Mouse (Mus musculus) limb, embryonic 11.5 days (tissue): ENCODE measurements around the gene Rad50. TPM values are rescaled to one million over a fixed set of nuclear protein-coding genes. Genes with fewer than 3 reads are reported as not detected.

ENCODE experiments used
- ATAC-seq: fragments of 200-750 bp; cut with Nextera tagmentation; 2 replicates; pipeline ENCODE4 v1.8.0; 2017; ENCODE audit warnings: low read depth; ENCODE audit not compliant: insufficient number of reproducible peaks, low FRiP score, low TSS enrichment
- DNase-seq: peaks from one replicate; pipeline ENCODE4 v3.0.0-alpha.2; 2015; ENCODE audit warnings: low spot score
- H3K27ac ChIP-seq: fragments of 300-500 bp; sonication (generic); replicated peaks from 2 replicates; pipeline ENCODE4 v1.5.1; 2014; ENCODE audit warnings: low read depth, mild to moderate bottlenecking, low read length
- H3K27me3 ChIP-seq: fragments of 300-500 bp; sonication (generic); 2 replicates; pipeline ENCODE4 v1.6.1; 2014; ENCODE audit warnings: mild to moderate bottlenecking, low read length, mixed read lengths; ENCODE audit not compliant: control insufficient read depth, insufficient read depth
- H3K36me3 ChIP-seq: fragments of 300-500 bp; sonication (generic); 2 replicates; pipeline ENCODE4 v1.6.1; 2014; ENCODE audit warnings: mild to moderate bottlenecking, low read length, moderate library complexity, mixed read lengths; ENCODE audit not compliant: control insufficient read depth, insufficient read depth
- H3K4me1 ChIP-seq: fragments of 300-500 bp; sonication (generic); 2 replicates; pipeline ENCODE4 v1.6.1; 2014; ENCODE audit warnings: low read length, mixed read lengths; ENCODE audit not compliant: control insufficient read depth, insufficient read depth
- H3K4me2 ChIP-seq: fragments of 300-500 bp; sonication (generic); 2 replicates; pipeline ENCODE4 v1.6.1; 2014; ENCODE audit warnings: low read depth, mild to moderate bottlenecking, moderate library complexity; ENCODE audit not compliant: severe bottlenecking
- H3K4me3 ChIP-seq: fragments of 300-500 bp; sonication (generic); 2 replicates; pipeline ENCODE4 v1.5.1; 2014; ENCODE audit warnings: low read depth, low read length
- H3K9ac ChIP-seq: fragments of 300-500 bp; sonication (generic); 2 replicates; pipeline ENCODE4 v1.6.1; 2014; ENCODE audit warnings: mild to moderate bottlenecking, low read length
- H3K9me3 ChIP-seq: fragments of 300-500 bp; sonication (generic); 2 replicates; pipeline ENCODE4 v1.6.1; 2016; ENCODE audit warnings: low read length; ENCODE audit not compliant: control insufficient read depth
- WGBS: fragments of 180-500 bp; shearing (Covaris S2); extraction: QIAGEN DNeasy Blood & Tissue Kit; methylation state at CpG from one replicate; pipeline ENCODE4 v1.1.7; 2014; 5-methylcytosine and 5-hydroxymethylcytosine counted together
- polyA plus RNA-seq: library from polyadenylated mRNA; unstranded; fragments of >200 nt; fragmentation: Nextera tagmentation; extraction: Ambion mirVana; gene quantifications from 2 replicates; pipeline ENCODE4 v1.2.1, GENCODE M21; 2014

Gene Rad50
- polyA plus RNA-seq, 1 experiment from 2014 or later, result 26.4 TPM

GRCm38 (mm10) chr11:53615575-53615974, 91.5 kb downstream of the Rad50 start:
- Histone ChIP-seq H3K9ac (no peak overlapping the region), H3K36me3 (no peaks in the 10 kb centered on the region), H3K4me2 (no peak overlapping the region), H3K27ac (no peak overlapping the region), H3K9me3 (no peaks in the 10 kb centered on the region), H3K4me1 (no peaks in the 10 kb centered on the region), H3K4me3 (no peak overlapping the region), H3K27me3 (no peaks in the 10 kb centered on the region)
- WGBS, result 94% methylated on average over 8 of the region's 8 CpGs
- ATAC-seq, result no peak
- no peak for DNase-seq

- Histone ChIP-seq H3K27ac (no peak overlapping the region), H3K27me3 (no peaks in the 10 kb centered on the region), H3K9me3 (no peaks in the 10 kb centered on the region), H3K4me1 (no peaks in the 10 kb centered on the region), H3K9ac (no peak overlapping the region), H3K4me3 (no peak overlapping the region), H3K4me2 (no peak overlapping the region), H3K36me3 (no peaks in the 10 kb centered on the region)
- ATAC-seq (no peak), DNase-seq (no peak)
- WGBS, result 72% methylated on average over 6 of the region's 6 CpGs
Measured at GRCm38 (mm10) chr11:53615172-53615571, 91.9 kb downstream of the Rad50 start.

- H3K27me3 ChIP-seq, result no peaks in the 10 kb centered on the region
- no peak overlapping the region for H3K4me2 ChIP-seq
- no peaks in the 10 kb centered on the region for H3K4me1 ChIP-seq
- no peak overlapping the region for H3K9ac ChIP-seq
- no peaks in the 10 kb centered on the region for H3K36me3 ChIP-seq
- H3K27ac ChIP-seq, result no peak overlapping the region
- ATAC-seq (no peak), DNase-seq (no peak)
- WGBS, result 83% methylated on average over 3 of the region's 3 CpGs
- H3K4me3 ChIP-seq, result no peak overlapping the region
- H3K9me3 ChIP-seq, result no peaks in the 10 kb centered on the region
Measured at GRCm38 (mm10) chr11:53609672-53610071, 97.4 kb downstream of the Rad50 start.

- no peaks in the 10 kb centered on the region for H3K27me3 ChIP-seq
- H3K4me1 ChIP-seq, result no peaks in the 10 kb centered on the region
- no peak overlapping the region for H3K27ac ChIP-seq
- no peak overlapping the region for H3K4me2 ChIP-seq
- ATAC-seq, result no peak
- H3K36me3 ChIP-seq, result no peaks in the 10 kb centered on the region
- no peaks in the 10 kb centered on the region for H3K9me3 ChIP-seq
- no peak overlapping the region for H3K4me3 ChIP-seq
- H3K9ac ChIP-seq, result no peak overlapping the region
- no peak for DNase-seq
- WGBS, result 73% methylated on average over 6 of the region's 6 CpGs
Measured at GRCm38 (mm10) chr11:53609231-53609630, 97.9 kb downstream of the Rad50 start.

GRCm38 (mm10) chr11:53605609-53606008, 101.5 kb downstream of the Rad50 start:
- no peak overlapping the region for H3K4me2 ChIP-seq
- H3K36me3 ChIP-seq, result no peaks in the 10 kb centered on the region
- no peaks in the 10 kb centered on the region for H3K9me3 ChIP-seq
- no peaks in the 10 kb centered on the region for H3K4me1 ChIP-seq
- 9% methylated on average over 12 of the region's 12 CpGs for WGBS
- no peak overlapping the region for H3K4me3 ChIP-seq
- no peaks in the 10 kb centered on the region for H3K27me3 ChIP-seq
- H3K9ac ChIP-seq, result no peak overlapping the region
- ATAC-seq, result no peak
- no peak for DNase-seq
- no peak overlapping the region for H3K27ac ChIP-seq

- no peak overlapping the region for H3K9ac ChIP-seq
- no peak overlapping the region for H3K27ac ChIP-seq
- H3K27me3 ChIP-seq, result no peaks in the 10 kb centered on the region
- H3K9me3 ChIP-seq, result no peaks in the 10 kb centered on the region
- H3K4me1 ChIP-seq, result no peaks in the 10 kb centered on the region
- H3K4me3 ChIP-seq, result no peak overlapping the region
- no peaks in the 10 kb centered on the region for H3K36me3 ChIP-seq
- WGBS, result 94% methylated on average over 3 of the region's 3 CpGs
- H3K4me2 ChIP-seq, result no peak overlapping the region
- no peak for DNase-seq
- ATAC-seq, result no peak
Measured at GRCm38 (mm10) chr11:53604983-53605382, 102.1 kb downstream of the Rad50 start.

Other genes with a start within 250 kb of the Rad50 start
- gene Gm9837, start 236.8 kb downstream of the Rad50 start, polyA plus RNA-seq, result not detected in 2 replicates
- gene Gm9945, start 227.2 kb downstream of the Rad50 start, polyA plus RNA-seq, result not detected in 2 replicates
- gene Sowaha, start 227.0 kb downstream of the Rad50 start, polyA plus RNA-seq, result 0.08 and 0.20 TPM in 2 replicates
- gene Sept8, start 188.1 kb downstream of the Rad50 start, polyA plus RNA-seq, result 22.5 and 27.2 TPM in 2 replicates
- 72.0 and 79.4 TPM in 2 replicates for gene Kif3a, start 139.9 kb downstream of the Rad50 start, polyA plus RNA-seq
- 0.88 and 2.1 TPM in 2 replicates for gene Il4, start 88.7 kb downstream of the Rad50 start, polyA plus RNA-seq
- gene Il13, start 72.6 kb downstream of the Rad50 start, polyA plus RNA-seq, result not detected in 2 replicates
- 0.09 TPM in 1 of 2 replicates, not detected in the other for gene Il5, start 13.5 kb upstream of the Rad50 start, polyA plus RNA-seq
- gene Irf1, start 62.7 kb upstream of the Rad50 start, polyA plus RNA-seq, result 8.0 and 8.9 TPM in 2 replicates
- 0.35 TPM in 1 of 2 replicates, not detected in the other for gene Gm17334, start 65.9 kb upstream of the Rad50 start, polyA plus RNA-seq
- gene Gm12216, start 151.9 kb upstream of the Rad50 start, polyA plus RNA-seq, result 0.47 TPM in 1 of 2 replicates, not detected in the other
- 5.3 and 6.6 TPM in 2 replicates for gene Slc22a5, start 184.3 kb upstream of the Rad50 start, polyA plus RNA-seq